Mouse (Mus musculus): ENCODE data around the gene Kif26a.

Kif26a gene

DNA sequence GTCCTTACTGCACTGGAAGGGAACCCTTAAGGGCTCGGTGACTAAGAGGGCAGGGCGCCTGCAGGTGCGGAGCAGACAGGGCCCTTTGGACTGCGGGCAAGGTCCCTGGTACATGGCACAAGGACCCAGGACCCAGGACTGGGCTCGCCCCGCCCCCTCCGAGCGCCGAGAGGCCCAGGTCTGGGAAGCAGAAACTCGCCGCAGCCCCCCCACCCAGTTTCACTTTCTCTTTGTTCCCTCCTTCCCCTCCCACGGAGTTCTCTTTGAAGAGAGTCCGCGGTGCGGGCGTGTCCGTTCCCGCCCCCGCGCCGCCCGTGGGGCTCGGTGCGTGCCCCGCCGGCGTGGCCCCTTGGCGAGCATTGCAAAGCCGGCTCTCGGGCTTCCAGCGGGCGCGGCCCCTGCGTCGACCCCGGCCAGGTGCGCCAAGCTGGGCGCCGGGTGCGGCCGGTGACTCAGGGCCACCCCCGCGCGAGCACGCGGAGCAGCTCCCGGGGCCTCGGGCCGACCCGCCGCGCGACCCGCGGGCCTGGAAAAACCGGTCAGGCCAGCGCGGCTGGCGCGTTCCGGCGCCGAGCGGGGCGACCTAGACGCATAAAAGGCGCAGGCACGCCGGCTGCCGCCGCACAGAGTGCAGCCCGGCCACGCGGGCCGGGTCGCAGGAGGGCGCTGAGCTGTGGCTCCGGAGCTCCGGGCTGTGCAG is 15.7 kb upstream of the Kif26a start:
- DNase-seq (ENCODE audit: low spot score) = peak; percentile 86

DNA sequence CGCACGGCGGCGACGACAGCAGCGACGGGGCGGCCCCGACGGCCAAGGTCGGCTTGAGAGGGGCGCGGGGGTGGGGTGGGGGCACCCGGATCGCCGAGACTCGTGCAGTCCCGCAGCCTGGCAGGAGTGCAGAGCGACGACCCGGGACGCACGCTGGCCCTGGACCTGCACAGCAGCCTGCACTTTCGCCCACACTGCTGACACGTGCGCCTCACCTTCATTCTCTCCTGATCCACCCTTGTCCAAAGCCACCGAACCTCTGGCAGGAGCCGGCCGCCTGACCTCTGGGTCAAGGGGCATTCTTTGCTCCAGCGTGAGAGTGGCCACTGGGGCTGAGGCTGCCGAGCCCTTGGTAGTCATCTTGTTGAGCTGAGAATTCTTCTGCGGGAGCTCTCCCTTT is 15.1 kb upstream of the Kif26a start:
- DNase-seq (ENCODE audit: low spot score) = no peak

DNA sequence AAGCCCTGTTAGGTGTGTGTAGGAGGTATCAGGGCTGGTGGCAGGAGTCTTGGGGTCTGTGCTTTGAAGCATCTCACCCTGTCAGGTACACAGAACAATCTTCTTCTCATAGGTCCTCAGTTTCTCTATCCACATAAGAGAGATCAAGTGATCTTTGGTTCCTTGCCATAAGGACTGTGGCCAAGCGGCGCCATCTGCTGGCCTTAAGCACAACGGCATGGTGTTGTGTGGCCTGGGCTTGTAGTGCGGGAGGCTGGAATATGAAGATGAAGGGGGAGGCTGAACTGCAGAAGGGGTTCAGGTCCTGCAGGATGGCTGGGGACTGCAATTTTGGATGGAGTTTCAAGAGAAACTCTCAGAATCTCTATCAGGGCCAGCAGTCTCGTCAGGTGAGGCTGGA is 5.8 kb upstream of the Kif26a start:
- peak; percentile 50 for DNase-seq (ENCODE audit: low spot score)

DNA sequence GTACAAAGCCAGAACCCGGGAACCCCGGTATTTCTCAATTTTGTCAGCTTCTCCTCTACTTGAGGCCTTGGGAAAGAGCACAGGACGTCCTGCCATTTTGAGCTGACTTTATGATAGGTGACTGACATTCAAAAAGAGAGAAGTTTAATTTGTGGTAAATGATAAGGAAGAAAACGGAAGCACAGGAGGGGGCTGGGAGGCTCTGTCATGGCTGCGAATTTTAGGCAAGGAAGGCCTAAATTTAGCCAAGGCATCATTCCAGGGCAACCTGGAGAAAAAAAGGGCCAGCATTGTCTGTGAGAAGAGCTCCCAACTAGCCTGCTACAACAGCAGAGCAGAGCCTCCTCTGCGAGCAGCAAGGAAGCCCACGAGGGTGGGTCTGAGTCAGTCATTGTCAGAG is 5.3 kb upstream of the Kif26a start:
- no peak for DNase-seq (ENCODE audit: low spot score)

DNA sequence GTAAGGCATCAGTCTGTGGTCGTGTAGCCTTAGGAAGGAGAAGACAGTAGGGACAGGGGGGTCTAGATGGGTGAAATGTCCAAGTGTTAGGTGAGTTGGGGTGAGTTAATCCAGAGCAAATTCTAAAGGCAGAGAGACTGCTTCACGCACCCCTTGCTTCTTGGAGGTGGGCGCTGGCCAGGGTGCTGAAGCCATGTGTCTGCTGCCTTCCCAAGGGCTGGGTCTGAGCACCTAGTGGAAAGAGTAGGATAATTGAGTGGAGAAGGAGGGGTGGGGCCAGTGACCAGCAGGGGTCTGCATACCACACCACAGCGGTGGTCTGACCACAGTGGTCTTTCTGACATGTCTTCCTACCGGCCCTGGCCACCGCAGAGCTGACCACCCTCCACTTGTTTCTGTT is 4.7 kb upstream of the Kif26a start:
- peak; percentile 59 for DNase-seq (ENCODE audit: low spot score)

DNA sequence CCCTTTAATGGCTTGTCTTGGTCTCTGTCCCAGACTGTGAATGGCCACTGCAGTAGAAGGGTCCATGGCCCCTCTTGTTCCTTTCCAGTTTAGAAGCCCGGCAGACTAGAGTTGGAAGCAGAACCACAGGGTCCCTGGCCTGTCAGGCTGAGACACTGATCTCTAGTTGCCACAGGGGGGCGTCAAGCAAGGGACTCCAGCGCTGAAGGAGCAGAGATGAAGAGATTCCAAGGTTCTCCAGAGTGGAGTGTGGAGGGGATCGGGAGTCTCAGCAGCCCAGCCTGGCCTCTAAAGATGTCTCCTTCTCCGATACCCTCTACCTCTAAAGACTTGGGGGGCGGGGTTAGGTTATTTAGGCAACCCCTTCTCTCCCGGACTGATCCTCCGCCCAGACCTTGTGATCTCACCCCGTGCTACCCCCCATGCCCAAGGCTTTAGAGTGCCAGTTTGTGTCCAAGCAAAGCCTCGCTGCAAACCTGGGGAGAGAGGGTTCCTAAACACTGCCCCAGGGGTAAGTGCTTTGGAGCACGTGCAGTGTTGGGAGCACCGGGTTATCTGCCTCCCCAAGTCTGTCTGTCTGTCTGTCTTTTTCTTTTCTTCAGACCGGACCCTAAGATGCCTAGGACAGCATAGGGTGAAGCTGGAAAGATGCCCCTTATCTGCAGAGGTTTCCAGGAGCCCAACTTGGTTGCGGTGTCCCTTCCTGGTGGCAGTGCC is 2.7 kb upstream of the Kif26a start:
- no peak for DNase-seq (ENCODE audit: low spot score)

DNA sequence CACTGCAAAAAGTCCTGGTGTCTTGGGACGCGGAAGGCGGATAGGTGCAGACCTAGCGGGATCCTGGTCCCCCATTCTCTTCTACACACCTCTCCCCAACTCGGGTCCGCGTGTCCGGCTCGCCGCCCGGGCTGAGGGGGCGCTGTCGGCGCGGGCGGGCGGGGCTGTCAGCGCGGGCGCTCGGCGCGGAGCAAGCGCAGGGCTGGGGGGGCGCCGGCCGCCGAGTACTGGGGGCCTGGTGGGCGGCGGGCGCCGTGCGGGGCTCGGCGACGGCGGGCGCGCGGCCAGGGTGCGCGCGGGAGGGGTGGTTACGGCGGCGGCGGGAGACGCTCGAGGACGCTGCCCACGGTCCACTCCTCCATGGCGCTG is 2.2 kb upstream of the Kif26a start:
- no peak for DNase-seq (ENCODE audit: low spot score)

DNA sequence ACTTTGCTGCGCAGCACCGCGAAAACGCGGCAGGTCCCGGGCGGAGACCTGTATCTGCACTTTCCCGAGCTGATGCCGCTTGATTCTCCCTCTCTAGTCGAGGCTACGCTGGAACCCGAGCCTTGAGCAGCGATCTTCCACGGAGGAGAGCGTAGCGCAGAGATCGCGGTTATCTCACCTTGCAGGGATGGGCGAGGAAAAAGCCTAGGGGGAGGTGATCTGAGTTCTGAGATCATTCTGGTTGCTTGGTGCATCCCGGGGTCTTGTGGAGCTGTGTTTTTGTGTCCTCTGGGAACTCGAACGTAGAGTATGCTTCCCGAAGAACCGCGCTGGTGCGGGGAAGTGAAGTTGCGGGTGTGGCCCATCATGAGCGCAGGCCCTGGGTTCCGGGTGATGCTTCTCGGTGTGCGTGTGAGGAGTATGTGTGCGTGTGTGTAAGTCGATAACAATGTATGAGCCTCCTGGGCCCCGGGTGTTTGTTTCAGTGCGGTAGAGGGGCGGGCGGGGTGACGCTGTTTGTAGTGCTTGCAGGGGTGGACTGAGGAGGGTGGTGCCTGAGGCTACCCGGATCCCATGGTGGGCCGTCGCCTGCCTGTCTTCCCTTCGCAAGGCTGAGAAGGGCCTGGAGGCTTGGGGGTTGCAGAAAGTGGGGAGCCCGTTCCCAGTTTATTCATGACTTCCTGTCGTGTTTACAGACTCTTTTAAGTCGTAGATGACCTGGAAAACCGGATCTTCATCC is 1.5 kb upstream of the Kif26a start:
- no peak for DNase-seq (ENCODE audit: low spot score)

DNA sequence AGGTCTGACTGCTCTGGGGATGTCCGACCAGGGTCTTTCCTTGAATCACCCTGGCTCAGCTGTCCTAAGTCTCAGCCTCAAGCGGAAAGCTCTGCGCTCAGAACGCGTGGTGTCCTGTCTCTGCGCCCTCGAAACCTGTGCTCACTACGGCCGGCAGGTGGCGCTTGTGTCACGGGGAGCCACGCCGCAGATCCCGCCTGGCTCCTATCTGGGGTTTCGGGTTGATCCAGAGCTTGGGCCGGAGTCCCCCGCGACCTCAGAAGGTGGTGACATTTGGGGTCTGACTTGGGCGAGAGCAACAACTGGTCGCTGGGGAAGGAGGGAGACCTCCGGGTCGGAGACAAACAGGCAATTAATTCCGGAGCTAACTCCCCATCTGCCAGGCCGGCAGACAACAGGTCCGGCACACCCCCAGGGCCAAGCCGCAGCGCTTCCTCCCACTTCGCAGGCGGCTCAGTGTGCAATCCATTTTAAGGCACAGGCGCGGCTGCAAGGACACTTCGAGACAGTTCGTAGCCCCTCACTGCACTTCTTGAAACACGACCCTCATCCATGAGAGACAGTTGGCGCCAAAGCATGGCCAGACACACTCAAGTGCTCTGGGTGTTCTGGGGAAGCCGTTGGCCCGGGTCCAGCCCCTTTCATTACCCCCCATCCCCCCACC is 665 bp upstream of the Kif26a start:
- DNase-seq (ENCODE audit: low spot score) = peak; percentile 84

DNA sequence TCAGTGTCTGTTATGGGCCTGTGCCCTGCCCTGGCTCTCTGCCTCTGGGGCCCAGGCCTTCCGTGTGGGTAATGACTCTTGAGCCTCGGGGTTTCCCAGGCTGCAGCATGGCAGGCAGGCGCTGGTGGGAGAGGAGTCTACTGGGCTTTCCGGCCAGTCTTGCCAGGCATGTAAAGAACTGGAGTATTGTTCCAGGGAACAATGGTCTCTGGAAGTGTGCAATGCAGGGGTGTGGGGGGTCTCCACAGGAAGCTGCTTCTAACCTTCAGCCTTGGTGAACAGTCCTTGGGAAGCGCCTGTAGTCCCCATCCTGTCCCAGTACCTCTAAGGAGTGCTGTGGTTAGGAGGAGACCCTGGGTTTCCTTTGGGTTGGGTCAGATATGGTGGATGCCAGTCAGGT is 1.4 kb downstream of the Kif26a start:
- no peak for DNase-seq (ENCODE audit: low spot score)

DNA sequence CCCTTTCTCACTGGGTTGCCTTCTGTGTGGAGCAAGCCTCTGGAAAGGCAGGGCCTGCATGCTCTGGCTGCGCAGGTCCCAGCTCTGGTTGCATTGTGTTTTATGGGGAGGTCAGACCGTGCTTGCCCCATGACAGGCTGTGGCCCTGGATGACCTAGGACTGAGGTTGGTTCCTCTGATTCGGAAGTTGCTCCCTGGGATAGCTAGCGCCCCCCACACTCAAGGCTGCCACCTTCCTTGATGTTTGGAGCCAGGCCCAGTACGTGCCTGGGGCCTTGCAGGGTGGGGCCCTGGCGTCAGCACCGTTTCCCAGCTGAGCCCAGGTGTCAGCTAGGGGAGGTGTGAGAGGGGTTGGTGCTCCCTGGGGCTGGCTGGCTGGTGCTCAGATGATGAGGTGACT is 4.0 kb downstream of the Kif26a start:
- DNase-seq (ENCODE audit: low spot score) = no peak

DNA sequence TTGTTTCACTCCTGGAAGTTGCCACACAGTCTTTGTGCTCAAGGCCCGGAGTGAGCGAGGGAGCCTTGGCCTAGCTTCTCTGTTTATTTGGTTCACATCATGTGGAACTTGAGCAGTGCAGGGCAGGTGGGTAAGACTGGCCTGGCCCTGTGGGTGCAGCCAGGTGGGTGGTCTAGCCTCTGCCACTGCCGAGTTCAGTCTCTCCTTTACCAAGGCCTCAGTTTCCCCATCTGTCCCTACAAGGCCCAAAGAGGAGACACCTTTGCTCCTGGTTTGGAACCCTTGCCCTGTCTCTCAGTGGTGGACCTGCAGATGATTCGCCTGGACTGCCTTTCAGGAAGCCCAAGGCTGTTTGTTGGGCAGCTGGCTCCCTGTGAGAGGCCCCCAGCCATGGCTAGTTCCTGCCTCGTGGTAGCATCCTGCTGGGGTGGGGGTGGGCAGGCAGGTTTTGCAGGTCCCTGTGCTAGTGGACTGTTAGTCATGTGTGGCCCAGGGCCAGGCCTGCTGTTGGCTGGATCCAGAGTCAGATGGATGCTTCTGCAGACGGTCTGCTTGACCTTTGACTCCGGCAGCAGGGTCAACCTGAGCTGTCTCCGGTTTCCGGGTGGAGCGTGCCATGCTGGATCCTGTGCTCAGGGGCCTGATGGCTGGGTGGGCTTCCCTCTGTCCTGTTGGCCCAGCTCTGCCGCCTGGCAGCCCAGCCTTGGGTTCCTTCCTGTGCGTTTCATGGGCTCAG is 5.4 kb downstream of the Kif26a start:
- peak; percentile 24 for DNase-seq (ENCODE audit: low spot score)

DNA sequence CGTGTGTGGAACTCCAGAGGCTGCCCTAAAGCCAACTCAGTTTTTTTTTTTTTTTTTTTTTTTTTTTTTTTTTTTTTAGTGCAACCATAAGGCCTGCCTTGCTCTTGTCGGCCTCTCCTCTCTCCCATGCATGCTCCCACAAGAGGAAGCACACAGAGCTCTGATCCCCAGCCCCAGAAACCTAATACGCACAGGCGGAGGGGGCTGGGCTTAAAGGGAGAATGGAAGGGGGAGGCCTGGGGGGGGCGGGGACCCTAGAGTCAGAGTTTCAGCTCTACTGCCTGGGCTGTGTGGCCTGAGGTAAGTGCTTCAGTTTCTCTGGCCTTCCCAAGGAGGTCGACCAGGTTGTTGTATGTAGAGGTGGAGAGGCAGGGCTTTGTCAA is 6.0 kb downstream of the Kif26a start:
- no peak for DNase-seq (ENCODE audit: low spot score)

DNA sequence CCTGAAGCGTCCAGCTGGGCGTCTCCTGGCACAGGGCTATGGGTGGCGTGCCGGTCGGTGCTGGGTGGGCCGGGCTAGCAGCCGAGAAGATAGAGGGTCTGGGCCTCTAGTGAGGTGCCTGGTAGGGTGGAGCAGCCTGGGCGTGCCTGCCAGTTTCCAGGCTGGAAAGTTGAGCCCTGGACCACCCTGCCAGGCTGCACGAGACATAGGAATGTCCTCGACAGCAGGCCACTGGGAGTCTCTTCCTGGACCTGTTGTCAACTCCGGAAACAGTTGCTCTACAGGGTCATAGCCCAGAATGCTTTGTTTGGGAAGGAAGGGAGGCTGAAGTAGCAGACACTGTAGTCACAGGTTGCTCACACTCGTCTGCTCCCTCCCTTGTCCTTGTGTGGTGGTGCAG is 7.6 kb downstream of the Kif26a start:
- no peak for DNase-seq (ENCODE audit: low spot score)

DNA sequence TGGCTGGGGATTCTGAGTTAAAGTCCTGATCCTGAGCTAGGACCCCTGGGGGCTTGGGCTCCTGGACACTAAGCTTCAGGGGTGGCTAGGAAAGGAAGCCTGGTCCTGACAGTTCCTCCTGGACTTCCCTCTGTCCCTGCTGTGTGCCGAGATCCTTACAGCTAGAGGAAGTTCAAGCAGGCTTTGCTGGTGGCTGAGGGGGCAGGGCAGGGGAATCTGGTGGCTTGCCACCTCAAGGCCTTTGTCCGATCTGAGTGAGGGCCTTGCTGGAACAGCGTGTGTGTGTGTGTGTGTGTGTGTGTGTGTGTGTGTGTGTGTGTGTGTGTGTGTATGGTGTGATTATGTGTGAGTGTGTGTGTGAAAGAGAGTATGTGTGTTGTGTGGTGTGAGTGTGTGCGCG is 8.5 kb downstream of the Kif26a start:
- DNase-seq (ENCODE audit: low spot score) = no peak

DNA sequence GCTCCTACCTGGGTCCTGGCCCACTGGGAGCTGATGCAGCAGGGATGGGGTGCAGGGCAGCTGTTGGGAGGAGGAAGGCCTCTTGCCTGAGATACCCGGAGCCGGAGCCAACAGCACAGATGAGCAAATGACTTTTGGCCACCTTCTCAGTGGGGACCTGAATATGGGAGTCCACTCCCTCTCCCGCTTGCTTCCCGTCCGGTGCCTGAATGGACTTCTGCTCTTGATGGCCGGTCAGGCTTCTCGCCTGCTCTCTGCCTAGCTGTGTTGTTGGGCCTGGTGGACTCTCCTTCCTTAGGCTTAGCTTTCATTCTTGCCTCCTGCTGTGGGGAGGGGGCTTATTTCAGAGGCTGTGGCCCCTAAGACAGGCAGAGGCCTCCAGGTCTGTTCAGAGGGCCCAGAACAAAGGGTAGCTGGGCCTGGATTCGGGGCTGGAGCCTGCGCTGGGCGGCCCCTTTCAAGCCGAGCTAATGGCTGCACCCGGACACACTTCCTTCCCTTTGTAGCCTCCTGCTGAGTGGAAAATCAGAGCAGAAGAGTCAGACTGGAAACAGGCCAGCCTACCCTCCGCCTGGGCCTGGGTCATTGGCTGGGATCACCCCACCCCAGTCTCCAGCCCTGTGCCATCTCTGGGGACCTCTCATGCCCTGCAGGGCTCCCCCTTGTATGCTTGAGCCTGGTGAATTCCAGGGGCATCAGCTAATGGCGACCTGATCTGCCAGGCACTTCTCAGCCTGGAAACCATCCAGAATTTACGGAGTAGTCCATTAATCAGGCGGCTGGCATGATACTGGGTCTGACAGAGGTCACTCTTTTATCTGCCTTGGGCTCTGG is 9.4 kb downstream of the Kif26a start:
- DNase-seq (ENCODE audit: low spot score) = no peak

DNA sequence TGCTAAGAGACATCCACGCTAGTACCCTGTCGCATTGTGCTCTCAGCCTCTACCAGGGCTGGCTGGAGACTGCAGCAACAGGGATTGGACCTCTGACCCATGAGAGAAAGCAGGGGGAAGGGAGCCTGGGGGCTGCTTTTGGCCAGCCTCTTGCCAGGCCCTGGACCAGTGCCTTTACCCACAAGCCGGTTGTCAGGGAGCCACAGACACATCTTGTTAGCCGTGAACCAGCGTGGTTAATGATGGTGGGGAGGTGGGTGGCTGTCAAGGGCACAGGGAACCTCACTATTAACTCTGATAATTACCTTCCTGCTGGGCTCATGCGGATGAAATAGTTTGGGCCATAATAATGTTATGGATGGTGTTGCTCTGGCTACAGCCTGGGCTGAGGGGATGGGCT is 10.8 kb downstream of the Kif26a start:
- DNase-seq (ENCODE audit: low spot score) = no peak

DNA sequence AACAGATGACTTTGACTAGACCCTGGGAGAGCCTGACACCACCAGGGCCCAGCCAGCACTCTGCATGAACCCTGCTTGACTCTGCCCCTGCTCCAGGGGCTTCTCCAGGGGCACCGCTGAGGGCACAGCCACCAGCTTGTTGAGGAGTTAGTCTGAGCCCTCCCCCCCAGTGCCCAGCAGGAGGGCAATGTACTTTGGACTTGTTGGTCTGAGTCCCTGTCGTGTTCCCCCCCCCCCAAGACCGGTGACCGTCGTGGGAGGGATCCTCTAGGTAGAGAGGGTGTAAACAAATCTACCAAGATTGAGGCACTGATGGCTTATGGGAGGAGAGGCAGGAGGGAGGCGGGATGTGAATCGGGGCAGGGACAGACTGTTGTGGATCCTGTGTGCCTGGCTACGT is 12.2 kb downstream of the Kif26a start:
- no peak for DNase-seq (ENCODE audit: low spot score)

DNA sequence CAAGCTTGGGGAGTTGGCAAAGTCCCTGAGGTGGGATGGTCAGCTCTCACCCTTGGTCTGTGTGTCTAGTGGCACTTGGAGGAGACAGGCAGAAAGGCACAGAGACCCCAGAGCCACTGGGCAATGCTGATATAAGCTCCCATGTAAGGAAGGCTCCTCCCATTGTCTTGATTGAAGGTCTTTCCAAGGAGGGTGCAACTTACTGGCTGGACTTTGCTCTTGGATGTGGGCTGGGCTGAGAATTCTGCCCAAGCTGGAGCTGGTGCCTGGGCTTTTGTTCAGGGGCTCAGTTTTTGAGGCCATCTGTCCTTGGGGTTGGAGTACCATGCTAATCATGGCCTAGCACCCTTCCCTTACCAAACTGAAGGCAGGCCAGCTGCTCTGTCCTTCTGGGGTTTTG is 12.8 kb downstream of the Kif26a start:
- DNase-seq (ENCODE audit: low spot score) = no peak

DNA sequence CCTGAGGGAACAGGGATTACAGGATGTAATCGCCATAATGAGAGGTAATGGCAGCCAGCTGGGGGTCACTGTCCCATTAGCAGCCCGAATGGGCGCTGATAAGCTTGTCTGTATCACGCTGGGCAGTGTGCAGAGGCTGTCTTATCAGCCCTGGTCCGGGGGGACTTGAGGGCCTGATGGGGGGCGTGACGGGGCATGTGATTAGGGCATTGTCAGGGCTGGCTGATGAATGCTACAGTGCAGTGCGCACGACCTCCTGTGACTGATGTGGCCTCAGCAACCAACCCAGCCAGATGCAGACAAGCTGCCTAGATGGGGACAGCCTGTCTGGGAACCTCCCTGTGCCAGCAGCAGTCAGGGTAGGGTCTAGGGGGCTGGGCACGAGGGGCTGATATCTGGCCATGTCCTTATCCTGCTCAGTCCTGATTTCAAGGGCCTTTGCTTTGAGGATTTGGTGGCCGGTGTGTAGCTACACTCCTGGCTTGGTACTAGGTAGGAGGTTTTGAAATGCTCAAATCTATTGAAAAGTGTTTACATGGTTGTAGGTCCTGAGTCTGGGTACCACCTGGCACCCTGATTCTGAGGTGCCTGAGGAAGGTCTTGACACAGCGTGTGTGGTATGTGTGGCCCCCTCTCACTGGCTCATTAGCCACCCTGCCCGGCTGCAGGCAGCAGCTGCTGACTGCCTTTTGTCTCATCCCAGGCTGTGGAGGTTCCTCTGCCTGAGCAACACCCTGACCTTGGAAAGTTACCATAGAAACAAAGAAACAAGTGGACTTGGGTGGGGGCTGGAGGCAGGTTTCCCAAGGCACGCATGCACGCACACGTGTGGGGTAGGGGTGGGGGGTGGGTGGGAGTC is 18.2 kb downstream of the Kif26a start:
- DNase-seq (ENCODE audit: low spot score) = no peak
